Mouse (Mus musculus) midbrain, postnatal 0 days (tissue): Measurements from ENCODE around the gene Olfr411. TPM values are rescaled to one million over a fixed set of nuclear protein-coding genes. Genes with fewer than 3 reads are reported as not detected.

Source experiments
- ATAC-seq: fragments of 200-750 bp; cut with Nextera tagmentation; 2 replicates; pipeline ENCODE4 v1.8.0; 2017; ENCODE audit warnings: moderate number of reproducible peaks, mild to moderate bottlenecking, moderate TSS enrichment, moderate library complexity; ENCODE audit not compliant: low FRiP score
- DNase-seq: peaks from one replicate; pipeline ENCODE4 v3.0.0-alpha.2; 2015; ENCODE audit warnings: low spot score
- H3K27ac ChIP-seq: fragments of 300-500 bp; sonication (generic); 2 replicates; pipeline ENCODE4 v1.5.1; 2014; ENCODE audit warnings: low read depth, mild to moderate bottlenecking, low read length, mixed read lengths
- H3K27me3 ChIP-seq: fragments of 300-500 bp; sonication (generic); 2 replicates; pipeline ENCODE4 v1.6.1; 2014; ENCODE audit warnings: low read length, control low read depth, mixed read lengths; ENCODE audit not compliant: insufficient read depth
- H3K36me3 ChIP-seq: fragments of 300-500 bp; sonication (generic); 2 replicates; pipeline ENCODE4 v1.6.1; 2014; ENCODE audit warnings: low read length, control low read depth, mixed read lengths; ENCODE audit not compliant: insufficient read depth
- H3K4me1 ChIP-seq: fragments of 300-500 bp; sonication (generic); 2 replicates; pipeline ENCODE4 v1.6.1; 2014; ENCODE audit warnings: mild to moderate bottlenecking, control low read depth, antibody characterized with exemption, low read length, mixed read lengths; ENCODE audit not compliant: insufficient read depth
- H3K4me2 ChIP-seq: fragments of 300-500 bp; sonication (generic); 2 replicates; pipeline ENCODE4 v1.6.1; 2014; ENCODE audit warnings: low read depth, mild to moderate bottlenecking, low read length, mixed read lengths; ENCODE audit not compliant: poor library complexity, severe bottlenecking
- H3K4me3 ChIP-seq: fragments of 300-500 bp; sonication (generic); 2 replicates; pipeline ENCODE4 v1.5.1; 2014; ENCODE audit warnings: low read depth, mild to moderate bottlenecking, low read length, moderate library complexity
- H3K9ac ChIP-seq: fragments of 300-500 bp; sonication (generic); replicated peaks from 2 replicates; pipeline ENCODE4 v1.6.1; 2014; ENCODE audit warnings: mild to moderate bottlenecking, low read length, moderate library complexity, mixed read lengths; ENCODE audit not compliant: poor library complexity, severe bottlenecking
- H3K9me3 ChIP-seq: fragments of 300-500 bp; sonication (generic); 2 replicates; pipeline ENCODE4 v1.6.1; 2016; ENCODE audit warnings: low read length, control low read depth
- CTCF ChIP-seq: IDR thresholded peaks from 2 replicates; pipeline ENCODE4 v1.5.1; 2016; ENCODE audit warnings: antibody characterized with exemption, mild to moderate bottlenecking
- WGBS: fragments of 180-500 bp; shearing (Covaris S2); extraction: QIAGEN DNeasy Blood & Tissue Kit; methylation state at CpG from one replicate; pipeline ENCODE4 v1.1.7; 2014; 5-methylcytosine and 5-hydroxymethylcytosine counted together
- polyA plus RNA-seq: library from polyadenylated mRNA; unstranded; fragments of >200 nt; fragmentation: Nextera tagmentation; extraction: Ambion mirVana; gene quantifications from 2 replicates; pipeline ENCODE4 v1.2.1, GENCODE M21; 2015
- total RNA-seq: library from RNA; depleted of rRNA; stranded (reverse); fragments of >200 nt; gene quantifications from 2 replicates; pipeline ENCODE4 v1.2.3, GENCODE M21; 2014; rRNA removed

Gene Olfr411
- total RNA-seq (not detected in 2 replicates), polyA plus RNA-seq (not detected in 2 replicates)

GRCm38 (mm10) chr11:74352550-74352949 is at the start of gene Olfr411:
Gene Olfr411 (minus strand): TSS chr11:74352650.
- Histone ChIP-seq H3K9ac (no peak within 1 kb of the TSS), H3K27me3 (no peaks in the 10 kb centered on the region), H3K9me3 (no peaks in the 10 kb centered on the region), H3K4me2 (no peak within 1 kb of the TSS), H3K4me1 (no peaks in the 10 kb centered on the region), H3K27ac (no peak within 1 kb of the TSS), H3K4me3 (no peak within 1 kb of the TSS), H3K36me3 (no peaks in the 10 kb centered on the region)
- TF ChIP-seq CTCF = no peak
- DNase-seq (no peak), ATAC-seq (no peak)
- WGBS = 81% methylated on average over 3 of the region's 3 CpGs

GRCm38 (mm10) chr11:74402126-74402525 is 49.7 kb upstream of the Olfr411 start:
- no peaks in the 10 kb centered on the region for H3K27me3 ChIP-seq
- ATAC-seq (peak; percentile 42; the same call in 1 of the 2 replicates), DNase-seq (peak; percentile 63)
- no peak overlapping the region for H3K27ac ChIP-seq
- H3K9ac ChIP-seq = no peak overlapping the region
- peak; percentile 80 for TF ChIP-seq CTCF
- H3K4me1 ChIP-seq = no peaks in the 10 kb centered on the region
- H3K9me3 ChIP-seq = no peaks in the 10 kb centered on the region
- no peak overlapping the region for H3K4me3 ChIP-seq
- H3K4me2 ChIP-seq = no peak overlapping the region
- WGBS = 33% methylated on average over 2 of the region's 2 CpGs
- H3K36me3 ChIP-seq = peaks cover 14% of the 10 kb centered on the region

- TF ChIP-seq CTCF = no peak
- no peak overlapping the region for H3K9ac ChIP-seq
- DNase-seq = no peak
- no peak overlapping the region for H3K27ac ChIP-seq
- H3K9me3 ChIP-seq = no peaks in the 10 kb centered on the region
- H3K4me3 ChIP-seq = no peak overlapping the region
- no peak overlapping the region for H3K4me2 ChIP-seq
- no peaks in the 10 kb centered on the region for H3K4me1 ChIP-seq
- no peak for ATAC-seq
- no peaks in the 10 kb centered on the region for H3K27me3 ChIP-seq
- 82% methylated on average over 18 of the region's 18 CpGs for WGBS
- peaks cover 32% of the 10 kb centered on the region for H3K36me3 ChIP-seq
Measured at GRCm38 (mm10) chr11:74395583-74395982, 43.1 kb upstream of the Olfr411 start.

- H3K4me2 ChIP-seq = no peak overlapping the region
- H3K4me3 ChIP-seq = no peak overlapping the region
- peak; percentile 55 for DNase-seq
- 48% methylated on average over 5 of the region's 5 CpGs for WGBS
- no peaks in the 10 kb centered on the region for H3K27me3 ChIP-seq
- no peak for TF ChIP-seq CTCF
- no peak for ATAC-seq
- no peaks in the 10 kb centered on the region for H3K4me1 ChIP-seq
- H3K9me3 ChIP-seq = no peaks in the 10 kb centered on the region
- H3K9ac ChIP-seq = no peak overlapping the region
- no peak overlapping the region for H3K27ac ChIP-seq
- H3K36me3 ChIP-seq = peaks cover 34% of the 10 kb centered on the region
Measured at GRCm38 (mm10) chr11:74393489-74393888, 41.0 kb upstream of the Olfr411 start.

- 79% methylated on average over 6 of the region's 6 CpGs for WGBS
- TF ChIP-seq CTCF = no peak
Measured at GRCm38 (mm10) chr11:74392903-74393302, 40.5 kb upstream of the Olfr411 start.

GRCm38 (mm10) chr11:74391899-74392298 is 39.4 kb upstream of the Olfr411 start:
- no peak overlapping the region for H3K4me2 ChIP-seq
- H3K4me3 ChIP-seq = no peak overlapping the region
- DNase-seq = no peak
- no peak overlapping the region for H3K27ac ChIP-seq
- H3K4me1 ChIP-seq = no peaks in the 10 kb centered on the region
- ATAC-seq = no peak
- peaks cover 32% of the 10 kb centered on the region for H3K36me3 ChIP-seq
- no peaks in the 10 kb centered on the region for H3K27me3 ChIP-seq
- H3K9me3 ChIP-seq = no peaks in the 10 kb centered on the region
- 91% methylated on average over 11 of the region's 11 CpGs for WGBS
- H3K9ac ChIP-seq = no peak overlapping the region
- TF ChIP-seq CTCF = no peak

More at GRCm38 (mm10) chr11:74392903-74393302, 40.5 kb upstream of the Olfr411 start:
- ATAC-seq = no peak
- Histone ChIP-seq H3K36me3 (peaks cover 35% of the 10 kb centered on the region), H3K9me3 (no peaks in the 10 kb centered on the region), H3K27ac (no peak overlapping the region), H3K4me3 (no peak overlapping the region), H3K4me2 (no peak overlapping the region), H3K4me1 (no peaks in the 10 kb centered on the region), H3K9ac (no peak overlapping the region), H3K27me3 (no peaks in the 10 kb centered on the region)
- DNase-seq = no peak
